In genomic region chr14:14490501-14490900, GRCm38 (mm10) we compare ENCODE assay signal across 16 mouse cellular contexts.
"Had no signal": no experiment of that assay in that cellular context is flagged by ENCODE, and none has a peak within 500 bp of the region (broad histone marks: within the 10 kb centered on the region; RNA-seq: fewer than 3 reads in every experiment).

No protein-coding gene starts in this region.

- H3K27me3 ChIP-seq: lung, embryonic 15.5 days; megakaryocyte, embryonic 14.5 days; midbrain, embryonic 13.5 days; midbrain, embryonic 15.5 days; neural tube, embryonic 12.5 days had no signal

- H3K4me3 ChIP-seq: lung, embryonic 15.5 days; megakaryocyte, embryonic 14.5 days; midbrain, embryonic 13.5 days; midbrain, embryonic 15.5 days; neural tube, embryonic 12.5 days had no signal

- H3K9ac ChIP-seq: liver, postnatal 0 days; lung, embryonic 15.5 days; midbrain, embryonic 13.5 days; midbrain, embryonic 15.5 days; neural tube, embryonic 12.5 days had no signal

- DNase-seq: liver, postnatal 0 days; lung, adult 2 months; lung, postnatal 14 days; lung, postnatal 36 days; right cerebral cortex, postnatal 25 days; spleen, adult 18-20 months; thymus, adult 18-20 months; thymus, postnatal 14 days; thymus, postnatal 36 days had no signal

- H3K27ac ChIP-seq: lung, embryonic 15.5 days; macrophage; midbrain, embryonic 13.5 days; midbrain, embryonic 15.5 days; neural tube, embryonic 12.5 days had no signal

- H3K4me1 ChIP-seq: lung, embryonic 15.5 days; midbrain, embryonic 13.5 days; midbrain, embryonic 15.5 days; neural tube, embryonic 12.5 days had no signal

- H3K4me2 ChIP-seq: lung, embryonic 15.5 days; midbrain, embryonic 11.5 days; midbrain, embryonic 13.5 days; midbrain, embryonic 15.5 days; neural tube, embryonic 12.5 days had no signal

- H3K36me3 ChIP-seq: lung, embryonic 15.5 days; midbrain, embryonic 13.5 days; midbrain, embryonic 15.5 days; neural tube, embryonic 12.5 days had no signal

- H3K9me3 ChIP-seq: lung, embryonic 15.5 days; megakaryocyte, embryonic 14.5 days; midbrain, embryonic 13.5 days; midbrain, embryonic 15.5 days; neural tube, embryonic 12.5 days had no signal
